Mouse (Mus musculus) granulocyte monocyte progenitor cell, adult 5-6 weeks (primary cell): Measurements from ENCODE around the gene 4930539E08Rik. TPM values are rescaled to one million over a fixed set of nuclear protein-coding genes. Genes with fewer than 3 reads are reported as not detected.
A peak's percentile ranks its signal among the peaks of the same experiment; 100 is the strongest.

ENCODE experiments used
- ATAC-seq: replicated peaks from 2 replicates; pipeline ENCODE4 v1.8.0; 2016; ENCODE audit warnings: mild to moderate bottlenecking, moderate TSS enrichment, inconsistent platforms; ENCODE audit not compliant: poor library complexity, severe bottlenecking
- total RNA-seq, 2 experiments: library from RNA; stranded (forward) in 1 of 2; stranded (reverse) in 1 of 2; fragments of 200-712, 200-1000 nt in 1 of 2; fragments of >200 nt in 1 of 2; fragmentation: Nextera tagmentation in 1 of 2; gene quantifications; 2 replicates each; pipeline ENCODE4 v1.2.3; 2014 to 2017

4930539E08Rik gene
- total RNA-seq, 2 experiments from 2014 or later: 1.2 to 2.6 TPM

- peak; percentile 51 for ATAC-seq
Observed at GRCm38 (mm10) chr17:28867381-28867780, 47.7 kb downstream of the 4930539E08Rik start.

DNA sequence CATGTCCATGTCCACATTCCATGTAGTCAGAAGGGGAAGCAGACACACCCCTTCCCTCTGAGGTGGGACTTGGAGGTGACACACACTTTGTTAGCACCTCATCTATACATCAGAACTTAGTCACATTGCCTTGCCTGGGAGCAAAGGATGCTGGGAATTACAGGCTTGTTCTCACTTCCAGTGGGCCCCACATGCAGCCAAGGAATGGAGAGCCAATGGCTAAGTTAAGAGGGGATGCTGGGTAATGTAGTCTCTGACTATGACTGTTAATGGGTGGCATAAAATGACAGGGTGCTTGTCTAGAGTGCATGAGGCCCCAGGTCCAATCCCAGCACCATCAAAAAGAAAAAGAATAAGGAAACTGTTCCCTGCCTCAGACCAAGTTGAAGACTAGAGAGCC is 48.2 kb downstream of the 4930539E08Rik start:
- no peak for ATAC-seq

DNA sequence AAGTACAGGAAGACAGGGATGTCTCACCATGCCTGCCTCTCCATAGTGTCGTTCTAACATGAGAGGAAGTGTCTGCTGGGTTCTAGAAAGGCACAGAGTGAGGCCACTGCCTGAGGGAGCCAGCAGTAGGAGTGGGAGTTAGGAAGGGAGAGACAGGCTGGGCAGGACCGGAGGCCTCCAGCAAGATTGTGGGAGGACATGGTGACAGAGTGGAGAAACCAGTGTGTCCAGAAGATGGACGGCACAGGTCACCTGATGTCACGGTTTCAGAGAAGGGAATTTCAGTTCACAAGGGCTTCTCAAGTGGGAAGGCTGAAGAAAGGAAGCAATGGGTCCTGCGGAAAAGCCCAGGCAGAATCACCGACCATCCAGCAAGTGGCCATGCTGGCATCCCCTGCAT is 50.7 kb downstream of the 4930539E08Rik start:
- ATAC-seq: no peak

GRCm38 (mm10) chr17:28863926-28864325 is 51.2 kb downstream of the 4930539E08Rik start:
- no peak for ATAC-seq

DNA sequence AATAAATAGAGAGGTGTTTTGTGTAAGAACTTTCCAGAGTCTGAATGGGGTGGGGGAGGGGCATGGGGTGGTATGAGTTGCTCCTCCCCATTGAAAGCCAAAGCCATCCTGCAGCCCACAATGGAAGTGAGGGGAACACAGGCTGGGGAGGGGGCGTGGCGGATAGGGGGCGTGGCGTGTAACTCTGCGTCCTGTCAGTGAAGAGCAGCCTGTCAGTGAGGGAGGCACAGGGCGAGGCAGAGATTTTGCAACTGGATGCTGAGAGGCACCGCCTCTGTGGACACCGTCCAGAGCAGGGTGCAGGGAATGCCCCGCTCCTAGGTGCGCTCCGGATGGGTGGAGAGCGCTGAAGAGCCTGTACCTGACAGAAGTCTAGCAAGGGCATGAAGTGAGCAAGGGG is 56.9 kb downstream of the 4930539E08Rik start, which contains the start of gene Pnpla1:
TSS of gene Pnpla1 (plus strand) at position 207 of the 400 bp plus-strand sequence.
- peak; percentile 35 for ATAC-seq

GRCm38 (mm10) chr17:28856030-28856429 is 59.1 kb downstream of the 4930539E08Rik start:
- peak; percentile 88 for ATAC-seq

GRCm38 (mm10) chr17:28855166-28855885 is 59.8 kb downstream of the 4930539E08Rik start:
- ATAC-seq: peak; percentile 16

DNA sequence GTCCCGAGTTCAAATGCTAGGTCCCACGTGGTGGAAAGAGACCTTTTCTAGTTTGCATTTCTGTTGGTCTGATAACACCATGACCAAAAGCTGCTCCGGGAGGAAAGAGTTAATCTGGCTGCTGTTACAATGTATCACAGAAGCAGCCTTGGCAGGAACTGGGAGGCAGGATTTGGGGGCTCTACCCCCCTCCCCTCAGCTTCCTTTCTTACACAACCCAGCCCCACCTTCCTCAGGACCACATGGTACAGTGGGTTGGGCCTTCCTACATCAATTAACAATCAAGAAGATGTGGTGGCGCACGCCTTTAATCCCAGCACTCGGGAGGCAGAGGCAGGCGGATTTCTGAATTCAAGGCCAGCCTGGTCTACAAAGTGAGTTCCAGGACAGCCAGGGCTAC is 60.7 kb downstream of the 4930539E08Rik start:
- ATAC-seq: peak; percentile 53

DNA sequence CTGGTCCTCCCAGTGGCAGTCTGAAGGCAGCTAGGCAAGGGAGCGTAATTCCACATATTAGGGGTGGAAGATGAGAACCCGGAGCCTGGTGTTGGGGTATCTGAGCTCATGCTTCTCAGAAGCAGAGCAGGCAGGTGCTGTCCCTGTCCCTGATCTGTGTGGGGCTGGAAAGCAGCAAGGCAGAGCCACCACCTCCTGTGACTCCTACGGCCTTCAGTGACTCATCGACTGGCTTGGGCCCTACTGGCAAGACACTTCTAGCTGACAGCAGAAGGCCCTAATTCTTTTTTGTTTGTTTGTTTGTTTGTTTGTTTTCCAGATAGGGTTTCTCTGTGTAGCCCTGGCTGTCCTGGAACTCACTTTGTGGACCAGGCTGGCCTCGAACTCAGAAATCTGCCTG is 64.6 kb downstream of the 4930539E08Rik start:
- ATAC-seq: no peak

DNA sequence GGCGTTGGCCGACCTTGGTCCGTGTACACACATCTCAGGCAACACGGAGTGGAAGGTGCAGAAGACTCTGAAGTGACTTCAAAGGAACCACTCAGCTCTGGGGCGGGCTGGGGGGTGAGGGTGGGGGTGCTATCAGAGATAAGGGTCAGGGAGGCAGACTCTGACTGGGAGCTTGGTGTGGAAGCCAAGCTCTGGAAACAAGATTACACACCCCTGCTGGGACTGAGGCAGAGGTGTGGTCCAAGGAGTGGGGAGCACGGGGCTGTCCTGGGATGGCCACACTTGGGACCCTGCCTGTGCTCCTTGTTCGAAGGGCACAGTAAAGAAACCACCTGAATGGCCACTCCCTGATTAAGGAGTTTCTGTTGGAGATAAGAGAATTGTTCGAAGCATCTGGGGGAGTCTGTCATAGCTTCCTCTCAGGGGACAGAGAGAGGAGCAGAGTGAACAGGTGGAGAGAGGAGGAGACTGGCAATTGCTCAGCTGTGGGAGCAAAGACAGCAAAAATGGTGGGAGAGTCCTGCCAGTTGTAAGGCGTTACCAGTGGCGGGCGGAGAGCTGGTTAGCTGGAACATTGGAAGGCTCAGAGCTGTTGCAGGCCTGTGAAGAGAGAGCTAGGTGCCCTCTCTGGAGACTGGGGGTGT is 68.0 kb downstream of the 4930539E08Rik start:
- ATAC-seq: no peak

Other genes starting within 250 kb of the 4930539E08Rik start
- gene Slc26a8, start 225.1 kb downstream of the 4930539E08Rik start, total RNA-seq (2014; fragmentation: Nextera tagmentation): 3.8 TPM in 1 of 2 replicates, not detected in the other
- 0.93 and 2.5 TPM in 2 replicates for gene Slc26a8, start 225.1 kb downstream of the 4930539E08Rik start, total RNA-seq (2017)
- 123 and 141 TPM in 2 replicates for gene Mapk14, start 224.0 kb downstream of the 4930539E08Rik start, total RNA-seq (2014; fragmentation: Nextera tagmentation)
- 101 and 156 TPM in 2 replicates for gene Mapk14, start 224.0 kb downstream of the 4930539E08Rik start, total RNA-seq (2017)
- gene AC170998.1, start 189.2 kb downstream of the 4930539E08Rik start, total RNA-seq (2014; fragmentation: Nextera tagmentation): 10.5 and 19.9 TPM in 2 replicates
- gene AC170998.1, start 189.2 kb downstream of the 4930539E08Rik start, total RNA-seq (2017): 1.3 and 3.2 TPM in 2 replicates
- gene Mapk13, start 146.0 kb downstream of the 4930539E08Rik start, total RNA-seq (2014; fragmentation: Nextera tagmentation): 1.8 and 2.0 TPM in 2 replicates
- gene Mapk13, start 146.0 kb downstream of the 4930539E08Rik start, total RNA-seq (2017): 0.88 and 3.4 TPM in 2 replicates
- 30.4 and 39.0 TPM in 2 replicates for gene Brpf3, start 114.2 kb downstream of the 4930539E08Rik start, total RNA-seq (2014; fragmentation: Nextera tagmentation)
- 2.8 and 15.2 TPM in 2 replicates for gene Brpf3, start 114.2 kb downstream of the 4930539E08Rik start, total RNA-seq (2017)
- gene Pnpla1, start 56.9 kb downstream of the 4930539E08Rik start, total RNA-seq (2014; fragmentation: Nextera tagmentation): not detected in 2 replicates
- gene Pnpla1, start 56.9 kb downstream of the 4930539E08Rik start, total RNA-seq (2017): under 0.01 and 0.13 TPM in 2 replicates
- not detected in 2 replicates for gene Pxt1, start 28.5 kb upstream of the 4930539E08Rik start, total RNA-seq (2014; fragmentation: Nextera tagmentation)
- gene Pxt1, start 28.5 kb upstream of the 4930539E08Rik start, total RNA-seq (2017): not detected in 2 replicates
- gene Kctd20, start 36.6 kb upstream of the 4930539E08Rik start, total RNA-seq (2014; fragmentation: Nextera tagmentation): 99.8 and 132 TPM in 2 replicates
- gene Kctd20, start 36.6 kb upstream of the 4930539E08Rik start, total RNA-seq (2017): 146 and 162 TPM in 2 replicates
- gene Stk38, start 92.7 kb upstream of the 4930539E08Rik start, total RNA-seq (2014; fragmentation: Nextera tagmentation): 99.0 and 116 TPM in 2 replicates
- 51.6 and 58.2 TPM in 2 replicates for gene Stk38, start 92.7 kb upstream of the 4930539E08Rik start, total RNA-seq (2017)
- 474 and 486 TPM in 2 replicates for gene Srsf3, start 117.3 kb upstream of the 4930539E08Rik start, total RNA-seq (2014; fragmentation: Nextera tagmentation)
- gene Srsf3, start 117.3 kb upstream of the 4930539E08Rik start, total RNA-seq (2017): 734 and 859 TPM in 2 replicates
- 8.2 and 9.8 TPM in 2 replicates for gene Cdkn1a, start 175.7 kb upstream of the 4930539E08Rik start, total RNA-seq (2014; fragmentation: Nextera tagmentation)
- gene Cdkn1a, start 175.7 kb upstream of the 4930539E08Rik start, total RNA-seq (2017): 1.3 and 3.2 TPM in 2 replicates
- 318 and 350 TPM in 2 replicates for gene Rab44, start 198.8 kb upstream of the 4930539E08Rik start, total RNA-seq (2014; fragmentation: Nextera tagmentation)
- 315 and 369 TPM in 2 replicates for gene Rab44, start 198.8 kb upstream of the 4930539E08Rik start, total RNA-seq (2017)